7 mouse cellular contexts compared by ENCODE assay signal in the genomic region with DNA sequence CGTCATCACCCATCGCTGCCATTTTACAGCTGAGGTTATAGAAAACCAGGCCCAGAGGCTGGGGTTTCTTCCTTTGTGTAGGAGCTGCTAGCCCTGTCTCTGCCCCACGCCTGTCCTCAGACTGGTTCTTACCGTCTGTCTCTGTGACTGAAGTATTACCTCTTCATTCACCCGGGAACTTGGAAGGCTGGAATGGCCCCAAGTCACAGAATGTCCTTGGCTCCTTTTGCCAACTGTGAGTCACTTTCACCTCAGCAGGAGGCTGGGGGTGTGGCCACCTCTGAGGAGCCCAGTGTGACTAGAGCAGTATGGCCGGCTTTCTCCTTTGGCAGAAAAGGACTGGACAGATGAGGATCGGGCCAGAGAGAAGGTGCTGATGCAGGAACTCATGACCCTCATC. TPM values are rescaled to one million over a fixed set of nuclear protein-coding genes. Genes with fewer than 3 reads are reported as not detected.
DNase-seq lines count a peak whose midpoint lies in the region; ATAC-seq lines count a peak whose summit lies in the region.

No protein-coding gene starts in this region.

- WGBS in lung, embryonic 15.5 days: 60% methylated on average over 7 of the region's 7 CpGs
- 80% methylated on average over 7 of the region's 7 CpGs for WGBS in midbrain, embryonic 14.5 days
- WGBS in forebrain, embryonic 15.5 days: 70% methylated on average over 7 of the region's 7 CpGs

- no peak overlapping the region for H3K4me3 ChIP-seq in lung, embryonic 15.5 days
- H3K4me3 ChIP-seq in midbrain, embryonic 14.5 days (replicated peaks; ENCODE audit: low read depth, low read length): no peak overlapping the region
- H3K4me3 ChIP-seq in forebrain, embryonic 15.5 days: no peak overlapping the region

- peaks cover 66% of the 10 kb centered on the region for H3K36me3 ChIP-seq in lung, embryonic 15.5 days
- H3K36me3 ChIP-seq in midbrain, embryonic 14.5 days (ENCODE audit: control insufficient read depth, insufficient read depth, low read length): peaks cover 72% of the 10 kb centered on the region
- H3K36me3 ChIP-seq in forebrain, embryonic 15.5 days: peaks cover 56% of the 10 kb centered on the region

- H3K4me2 ChIP-seq in lung, embryonic 15.5 days: no peak overlapping the region
- no peak overlapping the region for H3K4me2 ChIP-seq in midbrain, embryonic 14.5 days (ENCODE audit: low read length)
- H3K4me2 ChIP-seq in forebrain, embryonic 15.5 days (replicated peaks): no peak overlapping the region

- H3K9ac ChIP-seq in lung, embryonic 15.5 days: no peak overlapping the region
- no peak overlapping the region for H3K9ac ChIP-seq in midbrain, embryonic 14.5 days (replicated peaks; ENCODE audit: low read length)
- H3K9ac ChIP-seq in forebrain, embryonic 15.5 days (replicated peaks): no peak overlapping the region

- intact Hi-C loops in gastrocnemius, postnatal 14 days (cut with DNase I; ENCODE audit: low total_unique reads): no loop called here

- DNase-seq in MN1 (ENCODE audit: low spot score): peak; percentile 84
- peak; percentile 69 to 74 for DNase-seq in adrenal gland, adult 18-20 months (ENCODE audit: low spot score in 2 of 2)
- peak; percentile 69 for DNase-seq in gastrocnemius, postnatal 14 days
- DNase-seq in thymus, postnatal 36 days: no peak
- DNase-seq in midbrain, embryonic 14.5 days: no peak

- 0 out of 2 replicates have a peak, but pooled peaks have one; percentile 10 for ATAC-seq in lung, embryonic 15.5 days (ENCODE audit: borderline replicate concordance, extremely low read depth, low FRiP score, low TSS enrichment)
- no peak for ATAC-seq in midbrain, embryonic 14.5 days (ENCODE audit: low FRiP score, low TSS enrichment)
- ATAC-seq in forebrain, embryonic 15.5 days (replicated peaks): no peak

- no peaks in the 10 kb centered on the region for H3K4me1 ChIP-seq in lung, embryonic 15.5 days
- no peaks in the 10 kb centered on the region for H3K4me1 ChIP-seq in midbrain, embryonic 14.5 days (ENCODE audit: control insufficient read depth, insufficient read depth, low read length)
- no peaks in the 10 kb centered on the region for H3K4me1 ChIP-seq in forebrain, embryonic 15.5 days

- H3K27me3 ChIP-seq in lung, embryonic 15.5 days: no peaks in the 10 kb centered on the region
- H3K27me3 ChIP-seq in midbrain, embryonic 14.5 days (ENCODE audit: control insufficient read depth, insufficient read depth, low read length): no peaks in the 10 kb centered on the region
- no peaks in the 10 kb centered on the region for H3K27me3 ChIP-seq in forebrain, embryonic 15.5 days

- H3K27ac ChIP-seq in lung, embryonic 15.5 days: peak overlapping the region; percentile 27; the same call in 1 of the 2 replicates
- no peak overlapping the region for H3K27ac ChIP-seq in midbrain, embryonic 14.5 days (replicated peaks; ENCODE audit: low read depth, low read length)
- H3K27ac ChIP-seq in forebrain, embryonic 15.5 days (replicated peaks): no peak overlapping the region

- no peaks in the 10 kb centered on the region for H3K9me3 ChIP-seq in lung, embryonic 15.5 days
- H3K9me3 ChIP-seq in midbrain, embryonic 14.5 days (ENCODE audit: control insufficient read depth, low read length): no peaks in the 10 kb centered on the region
- no peaks in the 10 kb centered on the region for H3K9me3 ChIP-seq in forebrain, embryonic 15.5 days

RNA-seq across cellular contexts. Expression of a gene that starts 9.4 kb away (rescaled TPM):
- total RNA-seq in adrenal gland, adult 18-20 months (2021): 100 to 1,000 TPM; 137 to 150 TPM
- total RNA-seq in gastrocnemius, postnatal 14 days (2021): 10 to 100 TPM; 62.4 to 74.9 TPM
- 240 and 281 TPM in 2 replicates for polyA plus RNA-seq in lung, embryonic 15.5 days (2015; fragmentation: Nextera tagmentation; extraction: Ambion mirVana)
- 287 and 355 TPM in 2 replicates for polyA plus RNA-seq in midbrain, embryonic 14.5 days (2014; fragmentation: Nextera tagmentation; extraction: Ambion mirVana)
- polyA plus RNA-seq in forebrain, embryonic 15.5 days (2015; fragmentation: Nextera tagmentation; extraction: Ambion mirVana): 293 and 308 TPM in 2 replicates

RNA-seq across cellular contexts. Expression of a gene that starts 9.6 kb away (rescaled TPM):
- total RNA-seq in adrenal gland, adult 18-20 months (2021): 1 to 10 TPM; 7.2 to 8.2 TPM
- 1 to 10 TPM in 1 of 2 experiments, under 1 TPM in 1; 0.43 to 1.1 TPM for total RNA-seq in gastrocnemius, postnatal 14 days (2021)
- polyA plus RNA-seq in lung, embryonic 15.5 days (2015; fragmentation: Nextera tagmentation; extraction: Ambion mirVana): 9.9 and 10.8 TPM in 2 replicates
- polyA plus RNA-seq in midbrain, embryonic 14.5 days (2014; fragmentation: Nextera tagmentation; extraction: Ambion mirVana): 14.0 and 17.3 TPM in 2 replicates
- 11.9 and 16.8 TPM in 2 replicates for polyA plus RNA-seq in forebrain, embryonic 15.5 days (2015; fragmentation: Nextera tagmentation; extraction: Ambion mirVana)

RNA-seq across cellular contexts. Expression of a gene that starts 22.7 kb away (rescaled TPM):
- 10 to 100 TPM; 39.0 to 45.5 TPM for total RNA-seq in adrenal gland, adult 18-20 months (2021)
- 10 to 100 TPM; 14.4 to 15.8 TPM for total RNA-seq in gastrocnemius, postnatal 14 days (2021)
- polyA plus RNA-seq in lung, embryonic 15.5 days (2015; fragmentation: Nextera tagmentation; extraction: Ambion mirVana): 7.5 and 8.8 TPM in 2 replicates
- polyA plus RNA-seq in midbrain, embryonic 14.5 days (2014; fragmentation: Nextera tagmentation; extraction: Ambion mirVana): 11.8 and 11.9 TPM in 2 replicates
- polyA plus RNA-seq in forebrain, embryonic 15.5 days (2015; fragmentation: Nextera tagmentation; extraction: Ambion mirVana): 8.0 and 9.7 TPM in 2 replicates

RNA-seq across cellular contexts. Expression of a gene that starts 33.6 kb away (rescaled TPM):
- 1 to 10 TPM in 1 of 2 experiments, under 1 TPM in 1; 0.76 to 2.4 TPM for total RNA-seq in adrenal gland, adult 18-20 months (2021)
- total RNA-seq in gastrocnemius, postnatal 14 days (2021): 1 to 10 TPM; 2.3 to 6.5 TPM
- polyA plus RNA-seq in lung, embryonic 15.5 days (2015; fragmentation: Nextera tagmentation; extraction: Ambion mirVana): 0.65 and 0.92 TPM in 2 replicates
- 1.5 and 2.3 TPM in 2 replicates for polyA plus RNA-seq in midbrain, embryonic 14.5 days (2014; fragmentation: Nextera tagmentation; extraction: Ambion mirVana)
- polyA plus RNA-seq in forebrain, embryonic 15.5 days (2015; fragmentation: Nextera tagmentation; extraction: Ambion mirVana): 1.7 and 1.9 TPM in 2 replicates

RNA-seq across cellular contexts. Expression of a gene that starts 56.5 kb away (rescaled TPM):
- 100 to 1,000 TPM; 136 to 139 TPM for total RNA-seq in adrenal gland, adult 18-20 months (2021)
- total RNA-seq in gastrocnemius, postnatal 14 days (2021): 10 to 100 TPM; 65.8 to 69.7 TPM
- polyA plus RNA-seq in lung, embryonic 15.5 days (2015; fragmentation: Nextera tagmentation; extraction: Ambion mirVana): 223 and 225 TPM in 2 replicates
- 141 and 182 TPM in 2 replicates for polyA plus RNA-seq in midbrain, embryonic 14.5 days (2014; fragmentation: Nextera tagmentation; extraction: Ambion mirVana)
- 192 and 195 TPM in 2 replicates for polyA plus RNA-seq in forebrain, embryonic 15.5 days (2015; fragmentation: Nextera tagmentation; extraction: Ambion mirVana)

Comparison
In these comparisons a context has a peak if more than half of its experiments do, and no peak if none do; other contexts are left out.
1. DNase-seq: peak in MN1 (single experiment), adrenal gland, adult 18-20 months (2 of 2) and gastrocnemius, postnatal 14 days (single experiment); none in thymus, postnatal 36 days (0 of 2) and midbrain, embryonic 14.5 days (single experiment).